In the genomic region with DNA sequence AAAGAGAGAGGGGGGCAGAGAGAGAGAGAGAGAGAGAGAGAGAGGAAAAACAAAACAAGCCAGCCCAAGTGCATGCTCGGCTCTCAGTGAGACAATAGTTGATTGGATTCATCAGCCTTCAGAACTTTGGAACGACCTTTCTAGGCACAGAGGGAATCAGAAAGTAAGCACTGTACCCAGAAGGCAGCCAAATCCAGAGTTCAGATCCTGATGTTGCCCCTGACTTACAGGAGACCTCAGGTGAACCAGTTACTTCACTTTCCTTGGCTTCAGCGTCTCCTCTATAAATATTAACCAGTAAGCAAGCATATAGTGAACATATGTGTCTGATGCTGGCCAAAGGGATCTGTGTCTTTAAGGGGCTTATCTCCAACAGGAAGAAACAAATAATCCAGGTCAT, we compare ENCODE assay signal across 18 mouse cellular contexts. TPM values are rescaled to one million over a fixed set of nuclear protein-coding genes. Genes with fewer than 3 reads are reported as not detected.
DNase-seq lines count a peak whose midpoint lies in the region; ATAC-seq lines count a peak whose summit lies in the region.
"Had no signal": no experiment of that assay in that cellular context is flagged by ENCODE, and none has a peak within 500 bp of the region (broad histone marks: within the 10 kb centered on the region; RNA-seq: fewer than 3 reads in every experiment).

No protein-coding gene starts in this region.

- no peak overlapping the region for H3K4me3 ChIP-seq in intestine, embryonic 16.5 days (ENCODE audit: low read length)
- H3K4me3 ChIP-seq in intestine, embryonic 15.5 days (replicated peaks), result no peak overlapping the region
- peak overlapping the region; percentile 72 for H3K4me3 ChIP-seq in liver, embryonic 12.5 days
- H3K4me3 ChIP-seq in macrophage (ENCODE audit: inconsistent target), result no peak overlapping the region
- H3K4me3 ChIP-seq: limb, embryonic 12.5 days; myocyte had no signal

- ATAC-seq in intestine, embryonic 16.5 days, result no peak
- no peak for ATAC-seq in intestine, embryonic 15.5 days
- no peak for ATAC-seq in liver, embryonic 12.5 days
- ATAC-seq: forebrain, embryonic 16.5 days had no signal

- 49% methylated on average over 3 of the region's 3 CpGs for WGBS in intestine, embryonic 16.5 days
- 55% methylated on average over 3 of the region's 3 CpGs for WGBS in intestine, embryonic 15.5 days
- 55% methylated on average over 3 of the region's 3 CpGs for WGBS in liver, embryonic 12.5 days (ENCODE audit: insufficient replicate concordance)
- 76% methylated on average over 3 of the region's 3 CpGs for WGBS in macrophage (ENCODE audit: missing documents)

- no peaks in the 10 kb centered on the region for H3K27me3 ChIP-seq in intestine, embryonic 16.5 days (replicated peaks; ENCODE audit: control insufficient read depth, insufficient read depth, low read length)
- no peaks in the 10 kb centered on the region for H3K27me3 ChIP-seq in intestine, embryonic 15.5 days (replicated peaks)
- no peaks in the 10 kb centered on the region for H3K27me3 ChIP-seq in liver, embryonic 12.5 days (replicated peaks)
- H3K27me3 ChIP-seq: limb, embryonic 12.5 days had no signal

- no peak overlapping the region for H3K9ac ChIP-seq in intestine, embryonic 16.5 days (ENCODE audit: low read depth, low read length)
- H3K9ac ChIP-seq in intestine, embryonic 15.5 days, result no peak overlapping the region
- peak overlapping the region; percentile 93 for H3K9ac ChIP-seq in liver, embryonic 12.5 days
- H3K9ac ChIP-seq: limb, embryonic 12.5 days had no signal

- H3K4me1 ChIP-seq in intestine, embryonic 16.5 days (ENCODE audit: control insufficient read depth, insufficient read depth, low read length), result peaks cover 21% of the 10 kb centered on the region
- peaks cover 23% of the 10 kb centered on the region for H3K4me1 ChIP-seq in intestine, embryonic 15.5 days (replicated peaks)
- H3K4me1 ChIP-seq in liver, embryonic 12.5 days, result peaks cover 82% of the 10 kb centered on the region

- H3K36me3 ChIP-seq in intestine, embryonic 16.5 days (ENCODE audit: control insufficient read depth, insufficient read depth, low read length), result no peaks in the 10 kb centered on the region
- H3K36me3 ChIP-seq in intestine, embryonic 15.5 days, result no peaks in the 10 kb centered on the region
- peaks cover 40% of the 10 kb centered on the region for H3K36me3 ChIP-seq in liver, embryonic 12.5 days
- no peaks in the 10 kb centered on the region for H3K36me3 ChIP-seq in macrophage (ENCODE audit: inconsistent target)

- peaks cover 69% of the 10 kb centered on the region for H3K79me2 ChIP-seq in macrophage (ENCODE audit: inconsistent target)

- no peaks in the 10 kb centered on the region for H3K9me3 ChIP-seq in intestine, embryonic 16.5 days (ENCODE audit: control insufficient read depth, low read length)
- H3K9me3 ChIP-seq in intestine, embryonic 15.5 days, result no peaks in the 10 kb centered on the region
- no peaks in the 10 kb centered on the region for H3K9me3 ChIP-seq in liver, embryonic 12.5 days (replicated peaks)
- H3K9me3 ChIP-seq: limb, embryonic 12.5 days had no signal

- H3K27ac ChIP-seq in intestine, embryonic 16.5 days (ENCODE audit: low read length), result 0 out of 2 replicates have a peak overlapping the region, but pooled peaks have one; percentile 26
- H3K27ac ChIP-seq in intestine, embryonic 15.5 days, result no peak overlapping the region
- peak overlapping the region; percentile 98 for H3K27ac ChIP-seq in liver, embryonic 12.5 days
- peak overlapping the region; percentile 61 for H3K27ac ChIP-seq in macrophage
- H3K27ac ChIP-seq: hindbrain, embryonic 14.5 days; limb, embryonic 12.5 days had no signal

- no peak overlapping the region for H3K4me2 ChIP-seq in intestine, embryonic 16.5 days (ENCODE audit: low read depth, low read length)
- no peak overlapping the region for H3K4me2 ChIP-seq in intestine, embryonic 15.5 days (replicated peaks)
- peak overlapping the region; percentile 86 for H3K4me2 ChIP-seq in liver, embryonic 12.5 days
- H3K4me2 ChIP-seq: hindbrain, embryonic 14.5 days; limb, embryonic 12.5 days had no signal

- peak; percentile 16 for DNase-seq in retina, adult 2 months (ENCODE audit: low read depth, low spot score)
- no peak for DNase-seq in retina, postnatal 1 day
- DNase-seq in adrenal gland, adult 18-20 months (ENCODE audit: low spot score in 2 of 2), result no peak
- no peak for DNase-seq in urinary bladder, adult 18-20 months (ENCODE audit: low spot score in 2 of 2)
- DNase-seq: adrenal gland, adult 2 months; cerebellum, adult 9-10 months; heart, postnatal 14 days; midbrain, embryonic 14.5 days; thymus, postnatal 36 days had no signal

RNA-seq across cellular contexts. Expression of gene Rab43, which starts 3.4 kb away (rescaled TPM):
- 11.3 and 12.2 TPM in 2 replicates for polyA plus RNA-seq in intestine, embryonic 16.5 days (2015; fragmentation: Nextera tagmentation; extraction: Ambion mirVana)
- polyA plus RNA-seq in intestine, embryonic 15.5 days (2015; fragmentation: Nextera tagmentation; extraction: Ambion mirVana), result 11.0 and 12.2 TPM in 2 replicates
- polyA plus RNA-seq in liver, embryonic 12.5 days (2016; fragmentation: Nextera tagmentation; extraction: Ambion mirVana), result 28.6 and 30.5 TPM in 2 replicates
- 100 to 1,000 TPM in 12 of 26 experiments, 10 to 100 TPM in 14; 32.6 to 201 (median 97.9) TPM for total RNA-seq in macrophage (2018; cell fraction: chromatin; rRNA removed)
- 100 to 1,000 TPM in 2 of 26 experiments, 10 to 100 TPM in 24; 38.0 to 112 (median 61.4) TPM for total RNA-seq in macrophage (2018; cell fraction: cytosol; rRNA removed)
- 100 to 1,000 TPM in 10 of 26 experiments, 10 to 100 TPM in 16; 47.8 to 152 (median 90.5) TPM for total RNA-seq in macrophage (2018; cell fraction: nucleus; rRNA removed)
- 25.3 to 51.3 TPM (median 35.5 TPM) in 3 replicates for polyA plus RNA-seq in macrophage (2018)
- total RNA-seq in adrenal gland, adult 18-20 months (2021), result 10 to 100 TPM; 28.8 to 30.0 TPM

RNA-seq across cellular contexts. Expression of gene Gm45140, which starts 27.1 kb away (rescaled TPM):
- polyA plus RNA-seq in intestine, embryonic 16.5 days (2015; fragmentation: Nextera tagmentation; extraction: Ambion mirVana), result 3.7 and 4.1 TPM in 2 replicates
- 3.3 and 4.1 TPM in 2 replicates for polyA plus RNA-seq in intestine, embryonic 15.5 days (2015; fragmentation: Nextera tagmentation; extraction: Ambion mirVana)
- polyA plus RNA-seq in liver, embryonic 12.5 days (2016; fragmentation: Nextera tagmentation; extraction: Ambion mirVana), result 5.0 and 7.1 TPM in 2 replicates
- total RNA-seq in macrophage (2018; cell fraction: chromatin; rRNA removed), result 10 to 100 TPM in 21 of 26 experiments, 1 to 10 TPM in 5; 7.4 to 30.6 (median 13.5) TPM
- 1 to 10 TPM; 1.1 to 7.4 (median 3.9) TPM for total RNA-seq in macrophage (2018; cell fraction: cytosol; rRNA removed)
- total RNA-seq in macrophage (2018; cell fraction: nucleus; rRNA removed), result 10 to 100 TPM in 3 of 26 experiments, 1 to 10 TPM in 23; 3.2 to 11.4 (median 5.9) TPM
- polyA plus RNA-seq in macrophage (2018), result 2.6 to 20.2 TPM (median 3.1 TPM) in 3 replicates
- total RNA-seq in adrenal gland, adult 18-20 months (2021), result 1 to 10 TPM; 4.3 to 6.8 TPM

RNA-seq across cellular contexts. Expression of gene Isy1, which starts 30.1 kb away (rescaled TPM):
- 42.5 and 50.5 TPM in 2 replicates for polyA plus RNA-seq in intestine, embryonic 16.5 days (2015; fragmentation: Nextera tagmentation; extraction: Ambion mirVana)
- 50.7 and 58.1 TPM in 2 replicates for polyA plus RNA-seq in intestine, embryonic 15.5 days (2015; fragmentation: Nextera tagmentation; extraction: Ambion mirVana)
- polyA plus RNA-seq in liver, embryonic 12.5 days (2016; fragmentation: Nextera tagmentation; extraction: Ambion mirVana), result 59.5 and 62.4 TPM in 2 replicates
- total RNA-seq in macrophage (2018; cell fraction: chromatin; rRNA removed), result 100 to 1,000 TPM in 6 of 26 experiments, 10 to 100 TPM in 20; 22.9 to 464 (median 62.6) TPM
- 10 to 100 TPM; 17.1 to 37.9 (median 22.8) TPM for total RNA-seq in macrophage (2018; cell fraction: cytosol; rRNA removed)
- total RNA-seq in macrophage (2018; cell fraction: nucleus; rRNA removed), result 100 to 1,000 TPM in 1 of 26 experiments, 10 to 100 TPM in 23, 1 to 10 TPM in 2; 8.6 to 104 (median 23.2) TPM
- 23.0 to 55.1 TPM (median 40.1 TPM) in 3 replicates for polyA plus RNA-seq in macrophage (2018)
- total RNA-seq in adrenal gland, adult 18-20 months (2021), result 100 to 1,000 TPM in 1 of 2 experiments, 10 to 100 TPM in 1; 55.9 to 120 TPM

RNA-seq across cellular contexts. Expression of gene Gp9, which starts 30.6 kb away (rescaled TPM):
- polyA plus RNA-seq in intestine, embryonic 16.5 days (2015; fragmentation: Nextera tagmentation; extraction: Ambion mirVana), result 1.5 and 2.0 TPM in 2 replicates
- 1.4 and 2.2 TPM in 2 replicates for polyA plus RNA-seq in intestine, embryonic 15.5 days (2015; fragmentation: Nextera tagmentation; extraction: Ambion mirVana)
- polyA plus RNA-seq in liver, embryonic 12.5 days (2016; fragmentation: Nextera tagmentation; extraction: Ambion mirVana), result 40.9 and 44.2 TPM in 2 replicates
- total RNA-seq in macrophage (2018; cell fraction: chromatin; rRNA removed), result not detected
- under 1 TPM in 5 of 26 experiments, not detected in 21; 0.14 to 0.30 (median 0.19) TPM for total RNA-seq in macrophage (2018; cell fraction: cytosol; rRNA removed)
- total RNA-seq in macrophage (2018; cell fraction: nucleus; rRNA removed), result 1 to 10 TPM in 1 of 26 experiments, under 1 TPM in 1, not detected in 24; 0.89 to 1.4 TPM
- 0.19 TPM in 1 of 3 replicates, not detected in the others for polyA plus RNA-seq in macrophage (2018)
- under 1 TPM in 1 of 2 experiments, not detected in 1; 0.70 TPM for total RNA-seq in adrenal gland, adult 18-20 months (2021)
- polyA plus RNA-seq: C2C12, myocyte had no signal

RNA-seq across cellular contexts. Expression of gene Cnbp, which starts 42.4 kb away (rescaled TPM):
- 831 and 949 TPM in 2 replicates for polyA plus RNA-seq in intestine, embryonic 16.5 days (2015; fragmentation: Nextera tagmentation; extraction: Ambion mirVana)
- polyA plus RNA-seq in intestine, embryonic 15.5 days (2015; fragmentation: Nextera tagmentation; extraction: Ambion mirVana), result 991 and 1,100 TPM in 2 replicates
- polyA plus RNA-seq in liver, embryonic 12.5 days (2016; fragmentation: Nextera tagmentation; extraction: Ambion mirVana), result 896 and 933 TPM in 2 replicates
- 100 to 1,000 TPM in 23 of 26 experiments, 10 to 100 TPM in 3; 59.7 to 286 (median 131) TPM for total RNA-seq in macrophage (2018; cell fraction: chromatin; rRNA removed)
- 100 to 1,000 TPM; 106 to 182 (median 147) TPM for total RNA-seq in macrophage (2018; cell fraction: cytosol; rRNA removed)
- total RNA-seq in macrophage (2018; cell fraction: nucleus; rRNA removed), result 100 to 1,000 TPM in 15 of 26 experiments, 10 to 100 TPM in 11; 68.2 to 273 (median 106) TPM
- 127 to 335 TPM (median 146 TPM) in 3 replicates for polyA plus RNA-seq in macrophage (2018)
- 100 to 1,000 TPM; 428 to 457 TPM for total RNA-seq in adrenal gland, adult 18-20 months (2021)
